Mouse (Mus musculus) midbrain, embryonic 13.5 days (tissue): ENCODE data around the gene Ppfia4. TPM values are rescaled to one million over a fixed set of nuclear protein-coding genes. Genes with fewer than 3 reads are reported as not detected.

Experiments
- ATAC-seq: fragments of 200-750 bp; cut with Nextera tagmentation; 2 replicates; pipeline ENCODE4 v1.8.0; 2017; ENCODE audit warnings: mild to moderate bottlenecking, moderate TSS enrichment, moderate library complexity
- H3K27ac ChIP-seq: fragments of 300-500 bp; sonication (generic); 2 replicates; pipeline ENCODE4 v1.5.1; 2015; ENCODE audit warnings: inconsistent platforms, mild to moderate bottlenecking, moderate library complexity
- H3K27me3 ChIP-seq: fragments of 300-500 bp; sonication (generic); 2 replicates; pipeline ENCODE4 v1.6.1; 2015; ENCODE audit warnings: mild to moderate bottlenecking, inconsistent platforms
- H3K36me3 ChIP-seq: fragments of 300-500 bp; sonication (generic); 2 replicates; pipeline ENCODE4 v1.6.1; 2015; ENCODE audit warnings: mild to moderate bottlenecking, inconsistent platforms
- H3K4me1 ChIP-seq: fragments of 300-500 bp; sonication (generic); replicated peaks from 2 replicates; pipeline ENCODE4 v1.6.1; 2015; ENCODE audit warnings: inconsistent platforms
- H3K4me2 ChIP-seq: fragments of 300-500 bp; sonication (generic); replicated peaks from 2 replicates; pipeline ENCODE4 v1.6.1; 2015; ENCODE audit warnings: moderate library complexity, mild to moderate bottlenecking, inconsistent platforms
- H3K4me3 ChIP-seq: fragments of 300-500 bp; sonication (generic); replicated peaks from 2 replicates; pipeline ENCODE4 v1.5.1; 2015; ENCODE audit warnings: mild to moderate bottlenecking, inconsistent platforms
- H3K9ac ChIP-seq: fragments of 300-500 bp; sonication (generic); replicated peaks from 2 replicates; pipeline ENCODE4 v1.6.1; 2015; ENCODE audit warnings: mild to moderate bottlenecking, inconsistent platforms
- H3K9me3 ChIP-seq: fragments of 300-500 bp; sonication (generic); 2 replicates; pipeline ENCODE4 v1.6.1; 2016; ENCODE audit warnings: mild to moderate bottlenecking, inconsistent platforms
- WGBS: fragments of 180-500 bp; shearing (Covaris S2); methylation state at CpG from one replicate; pipeline ENCODE4 v1.1.7; 2015; 5-methylcytosine and 5-hydroxymethylcytosine counted together
- polyA plus RNA-seq: library from polyadenylated mRNA; unstranded; fragments of >200 nt; fragmentation: Nextera tagmentation; extraction: Ambion mirVana; gene quantifications from 2 replicates; pipeline ENCODE4 v1.2.1, GENCODE M21; 2015

Ppfia4 gene
- polyA plus RNA-seq, 1 experiment from 2014 or later, result 6.5 TPM

- Histone ChIP-seq H3K4me2 (no peak overlapping the region), H3K36me3 (no peaks in the 10 kb centered on the region), H3K27me3 (no peaks in the 10 kb centered on the region), H3K9ac (no peak overlapping the region), H3K27ac (no peak overlapping the region), H3K9me3 (no peaks in the 10 kb centered on the region), H3K4me3 (no peak overlapping the region), H3K4me1 (peaks cover 9% of the 10 kb centered on the region; the same call in 1 of the 2 replicates)
- ATAC-seq, result no peak
- 91% methylated on average over 12 of the region's 12 CpGs for WGBS
These were observed 3.4 kb upstream of the Ppfia4 start for GRCm38 (mm10) chr1:134335924-134336810.

GRCm38 (mm10) chr1:134335211-134335923 is 2.6 kb upstream of the Ppfia4 start:
- Histone ChIP-seq H3K27ac (no peak overlapping the region), H3K27me3 (no peaks in the 10 kb centered on the region)
- WGBS, result 84% methylated on average over 13 of the region's 13 CpGs

GRCm38 (mm10) chr1:134334111-134334827 is 1.5 kb upstream of the Ppfia4 start:
- Histone ChIP-seq H3K4me2 (no peak overlapping the region), H3K27me3 (no peaks in the 10 kb centered on the region), H3K36me3 (no peaks in the 10 kb centered on the region), H3K4me1 (peaks cover 9% of the 10 kb centered on the region; the same call in 1 of the 2 replicates), H3K9me3 (no peaks in the 10 kb centered on the region), H3K4me3 (no peak overlapping the region), H3K9ac (no peak overlapping the region), H3K27ac (no peak overlapping the region)
- no peak for ATAC-seq
- WGBS, result 78% methylated on average over 7 of the region's 7 CpGs

More at GRCm38 (mm10) chr1:134335211-134335923, 2.6 kb upstream of the Ppfia4 start:
- no peak overlapping the region for H3K4me2 ChIP-seq
- H3K4me1 ChIP-seq, result peaks cover 9% of the 10 kb centered on the region; the same call in 1 of the 2 replicates
- H3K9ac ChIP-seq, result no peak overlapping the region
- no peaks in the 10 kb centered on the region for H3K36me3 ChIP-seq
- ATAC-seq, result no peak
- no peaks in the 10 kb centered on the region for H3K9me3 ChIP-seq
- H3K4me3 ChIP-seq, result no peak overlapping the region

GRCm38 (mm10) chr1:134333371-134334110 is 813 bp upstream of the Ppfia4 start:
- H3K36me3 ChIP-seq, result no peaks in the 10 kb centered on the region
- 77% methylated on average over 10 of the region's 10 CpGs for WGBS
- no peak overlapping the region for H3K4me3 ChIP-seq
- H3K9me3 ChIP-seq, result no peaks in the 10 kb centered on the region
- ATAC-seq, result no peak
- no peak overlapping the region for H3K4me2 ChIP-seq
- no peaks in the 10 kb centered on the region for H3K27me3 ChIP-seq
- no peak overlapping the region for H3K27ac ChIP-seq
- no peak overlapping the region for H3K9ac ChIP-seq
- peaks cover 9% of the 10 kb centered on the region; the same call in 1 of the 2 replicates for H3K4me1 ChIP-seq

- no peaks in the 10 kb centered on the region for H3K36me3 ChIP-seq
- H3K4me2 ChIP-seq, result no peak overlapping the region
- H3K9me3 ChIP-seq, result no peaks in the 10 kb centered on the region
- no peaks in the 10 kb centered on the region for H3K27me3 ChIP-seq
- peak; percentile 22 for ATAC-seq
- H3K4me3 ChIP-seq, result no peak overlapping the region
- H3K27ac ChIP-seq, result no peak overlapping the region
- 66% methylated on average over 20 of the region's 20 CpGs for WGBS
- H3K9ac ChIP-seq, result no peak overlapping the region
- peaks cover 9% of the 10 kb centered on the region; the same call in 1 of the 2 replicates for H3K4me1 ChIP-seq
These were observed 671 bp downstream of the Ppfia4 start for GRCm38 (mm10) chr1:134331879-134332635.

- Histone ChIP-seq H3K4me3 (no peak overlapping the region), H3K9ac (no peak overlapping the region), H3K4me1 (no peaks in the 10 kb centered on the region), H3K27ac (no peak overlapping the region), H3K36me3 (peaks cover 7% of the 10 kb centered on the region; the same call in 1 of the 2 replicates), H3K4me2 (no peak overlapping the region), H3K27me3 (no peaks in the 10 kb centered on the region), H3K9me3 (no peaks in the 10 kb centered on the region)
- no peak; the same call in 1 of the 2 replicates for ATAC-seq
- WGBS, result 93% methylated on average over 12 of the region's 12 CpGs
These were observed 5.8 kb downstream of the Ppfia4 start for GRCm38 (mm10) chr1:134326841-134327346.

- Histone ChIP-seq H3K36me3 (peaks cover 7% of the 10 kb centered on the region; the same call in 1 of the 2 replicates), H3K4me2 (no peak overlapping the region), H3K4me3 (no peak overlapping the region), H3K9ac (no peak overlapping the region), H3K9me3 (no peaks in the 10 kb centered on the region), H3K27ac (no peak overlapping the region), H3K4me1 (peaks cover 17% of the 10 kb centered on the region), H3K27me3 (no peaks in the 10 kb centered on the region)
- WGBS, result 82% methylated on average over 6 of the region's 6 CpGs
- no peak for ATAC-seq
These were observed 10.1 kb downstream of the Ppfia4 start for GRCm38 (mm10) chr1:134322591-134322990.

GRCm38 (mm10) chr1:134320691-134321301 is 11.9 kb downstream of the Ppfia4 start:
- H3K36me3 ChIP-seq, result 0 out of 2 replicates have a peak, but pooled peaks cover 4% of the 10 kb centered on the region
- H3K27me3 ChIP-seq, result no peaks in the 10 kb centered on the region
- no peak overlapping the region for H3K4me3 ChIP-seq
- H3K9me3 ChIP-seq, result no peaks in the 10 kb centered on the region
- 0 out of 2 replicates have a peak overlapping the region, but pooled peaks have one; percentile 10 for H3K9ac ChIP-seq
- no peak overlapping the region for H3K4me2 ChIP-seq
- H3K4me1 ChIP-seq, result peaks cover 17% of the 10 kb centered on the region
- H3K27ac ChIP-seq, result peak overlapping the region; percentile 19
- peak; percentile 53 for ATAC-seq
- WGBS, result 56% methylated on average over 14 of the region's 14 CpGs

- Histone ChIP-seq H3K4me2 (no peak overlapping the region), H3K36me3 (0 out of 2 replicates have a peak, but pooled peaks cover 4% of the 10 kb centered on the region), H3K4me1 (peaks cover 17% of the 10 kb centered on the region), H3K4me3 (no peak overlapping the region), H3K9ac (no peak overlapping the region), H3K9me3 (no peaks in the 10 kb centered on the region), H3K27me3 (no peaks in the 10 kb centered on the region), H3K27ac (no peak overlapping the region)
- no peak for ATAC-seq
- WGBS, result 85% methylated on average over 5 of the region's 5 CpGs
These were observed 14.5 kb downstream of the Ppfia4 start for GRCm38 (mm10) chr1:134318261-134318660.

GRCm38 (mm10) chr1:134316361-134316760 is 16.4 kb downstream of the Ppfia4 start:
- H3K4me2 ChIP-seq, result no peak overlapping the region
- peaks cover 17% of the 10 kb centered on the region for H3K4me1 ChIP-seq
- no peak overlapping the region for H3K27ac ChIP-seq
- no peak overlapping the region for H3K9ac ChIP-seq
- H3K27me3 ChIP-seq, result no peaks in the 10 kb centered on the region
- WGBS, result 91% methylated on average over 9 of the region's 9 CpGs
- H3K36me3 ChIP-seq, result no peaks in the 10 kb centered on the region
- no peak overlapping the region for H3K4me3 ChIP-seq
- ATAC-seq, result no peak
- H3K9me3 ChIP-seq, result no peaks in the 10 kb centered on the region
